Mouse (Mus musculus) neutrophil, adult 5-6 weeks (primary cell): ENCODE data around the gene Trak2. TPM values are rescaled to one million over a fixed set of nuclear protein-coding genes. Genes with fewer than 3 reads are reported as not detected.
"Not testable (repeated sequence)": the region's sequence is repeated elsewhere in the genome, so short reads cannot be mapped to it uniquely, and the experiment has no call there.

Source experiments
- ATAC-seq: fragments of 151-379, 151-347 bp; 2 replicates; pipeline ENCODE4 v1.8.0; 2017; ENCODE audit warnings: mild to moderate bottlenecking, moderate TSS enrichment; ENCODE audit not compliant: insufficient number of reproducible peaks, poor library complexity, low FRiP score, severe bottlenecking; ENCODE audit errors: extremely low read depth
- total RNA-seq: library from RNA; stranded (forward); fragments of 200-1000 nt; gene quantifications from 2 replicates; pipeline ENCODE4 v1.2.3, GENCODE M21; 2017

The Trak2 gene
- total RNA-seq: 61.7 and 72.7 TPM in 2 replicates

DNA sequence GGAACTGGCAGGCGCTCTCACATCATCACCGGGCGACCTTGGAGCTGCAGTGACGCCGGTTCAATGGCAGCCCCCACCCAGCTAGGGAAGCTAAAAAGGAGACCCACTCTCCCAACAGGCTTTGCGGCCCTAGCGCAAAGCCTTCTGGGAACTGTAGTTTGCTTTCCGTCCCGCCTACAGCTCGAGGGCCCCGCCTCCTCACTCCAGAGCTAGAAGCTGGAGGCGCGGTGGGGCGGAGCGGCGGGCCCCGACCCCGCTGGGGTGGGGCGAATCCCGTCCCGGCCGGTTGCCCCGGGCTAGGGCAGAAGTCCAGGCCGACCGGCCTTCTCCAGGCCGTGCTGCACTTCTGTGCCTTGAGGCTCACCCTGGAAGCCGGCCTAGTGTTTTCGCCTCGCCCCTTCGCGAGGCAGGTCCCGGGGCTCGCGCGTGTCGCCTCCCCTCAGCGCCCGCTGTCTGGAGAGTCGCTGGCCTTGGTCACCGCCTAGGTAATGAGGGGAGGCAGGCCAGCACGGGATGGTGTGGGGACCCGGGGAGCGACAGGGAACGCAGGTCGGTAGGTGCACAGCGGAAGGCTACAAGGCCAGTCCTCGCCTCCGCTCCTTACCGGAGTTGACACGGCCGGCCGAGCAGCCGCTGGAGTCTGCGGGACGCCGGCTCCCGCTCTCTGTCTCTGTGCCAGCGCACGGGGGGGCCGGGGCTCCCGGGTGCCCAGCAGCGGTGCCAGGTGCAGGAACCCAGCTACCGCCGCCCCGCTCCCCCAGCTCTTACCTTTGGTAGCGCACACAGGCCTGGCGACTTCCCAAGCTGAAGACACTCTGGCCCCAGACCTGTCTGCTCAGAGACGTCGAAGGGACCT is at the start of gene Trak2, which contains the start of gene Stradb:
Gene Trak2, minus strand, starts transcription at position 65 of the 856 bp plus-strand sequence.
Gene Stradb, plus strand, starts transcription at position 157 of the 856 bp plus-strand sequence.
- ATAC-seq: peak; percentile 99

DNA sequence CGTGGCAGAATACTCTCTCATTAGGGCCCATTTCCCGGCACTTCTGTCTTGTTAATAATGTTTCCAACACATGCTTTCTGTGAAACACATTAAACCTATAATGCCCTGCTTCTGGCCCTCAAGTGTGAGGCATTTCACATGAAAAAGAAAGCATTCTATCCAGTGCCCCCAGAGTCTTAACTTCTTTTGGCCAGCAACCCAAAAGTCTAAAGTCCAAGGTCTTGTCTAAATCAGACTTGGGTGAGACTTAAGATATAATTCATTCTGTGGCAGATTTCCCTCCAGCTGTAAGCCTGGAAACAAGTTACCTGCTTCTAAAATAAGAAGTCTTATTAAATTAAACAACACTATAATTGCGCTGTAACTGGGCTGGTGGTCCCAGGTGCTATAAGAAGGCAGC is 48.3 kb upstream of the Trak2 start:
- ATAC-seq: no peak

DNA sequence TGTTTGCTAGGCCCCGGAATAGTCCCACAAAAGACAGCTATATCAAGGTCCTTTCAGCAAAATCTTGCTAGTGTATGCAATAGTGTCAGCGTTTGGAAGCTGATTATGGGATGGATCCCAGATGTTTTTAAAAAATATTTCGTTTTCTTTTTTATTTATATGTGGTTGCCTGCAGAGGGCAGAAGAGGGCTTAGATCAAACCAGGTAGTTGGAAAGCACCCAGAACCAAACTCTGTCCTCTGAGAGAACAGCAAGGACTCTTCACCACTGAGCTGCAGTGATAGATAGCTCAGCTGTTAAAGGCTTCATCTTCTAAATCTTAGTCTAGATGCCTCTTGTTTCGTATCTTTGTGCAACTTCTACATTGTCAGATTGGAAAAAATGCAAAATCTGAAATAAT is 36.0 kb upstream of the Trak2 start:
- ATAC-seq: no peak

DNA sequence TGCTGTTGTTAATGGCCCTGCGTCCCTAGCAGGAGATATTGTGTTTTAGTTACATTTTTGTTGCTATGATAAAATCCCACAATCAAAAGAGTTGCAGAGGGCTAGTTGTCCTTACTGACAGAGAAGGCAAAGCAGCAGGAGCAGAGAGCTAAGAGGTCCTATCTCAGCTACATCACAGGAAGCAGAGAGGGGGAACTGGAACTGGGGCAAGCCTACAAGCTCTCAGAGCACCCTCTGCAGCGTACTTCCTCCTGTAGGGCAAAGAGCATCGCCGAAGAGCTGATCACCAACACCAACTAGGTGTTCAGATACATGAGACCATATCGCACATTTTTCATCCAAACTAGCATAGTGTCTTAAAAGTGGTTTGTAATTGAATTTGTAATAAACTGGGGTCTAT is 22.1 kb upstream of the Trak2 start:
- peak; percentile 64; the same call in 1 of the 2 replicates for ATAC-seq

DNA sequence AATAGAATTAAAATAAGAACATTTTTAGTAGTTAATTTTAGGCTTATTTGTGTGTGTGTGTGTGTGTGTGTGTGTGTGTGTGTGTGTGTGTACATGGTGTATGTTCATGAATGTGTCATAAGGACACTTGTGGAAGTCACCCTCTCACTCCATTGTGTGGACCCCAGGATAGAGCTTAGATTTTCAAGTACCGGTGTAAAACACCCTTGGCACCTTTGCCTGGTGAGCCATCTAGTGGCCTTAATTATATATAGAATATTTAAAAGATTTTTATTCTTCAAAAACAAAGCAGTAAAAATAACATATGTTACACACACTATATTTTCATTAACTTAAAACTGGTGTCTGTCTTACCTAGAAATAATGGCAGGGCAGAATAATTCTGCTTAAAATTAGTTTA is 20.5 kb upstream of the Trak2 start:
- no peak for ATAC-seq

DNA sequence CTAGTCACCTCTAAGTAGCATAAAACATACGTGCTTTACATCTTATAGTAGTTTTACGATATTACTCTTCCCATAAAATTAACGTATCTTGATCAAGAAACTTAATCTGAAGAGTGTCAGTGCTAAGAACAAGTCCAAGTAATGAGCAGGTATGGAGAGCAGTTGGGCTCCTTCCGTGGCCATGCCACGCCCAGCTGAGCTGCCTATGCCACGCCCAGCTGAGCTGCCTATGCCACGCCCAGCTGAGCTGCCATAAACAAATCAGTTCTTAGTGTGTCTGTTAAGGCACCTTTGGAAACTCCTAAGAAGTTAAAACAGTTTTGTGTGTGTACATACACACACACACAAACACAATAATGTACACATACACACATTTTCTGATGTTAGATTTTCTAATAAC is 19.9 kb upstream of the Trak2 start:
- no peak for ATAC-seq

DNA sequence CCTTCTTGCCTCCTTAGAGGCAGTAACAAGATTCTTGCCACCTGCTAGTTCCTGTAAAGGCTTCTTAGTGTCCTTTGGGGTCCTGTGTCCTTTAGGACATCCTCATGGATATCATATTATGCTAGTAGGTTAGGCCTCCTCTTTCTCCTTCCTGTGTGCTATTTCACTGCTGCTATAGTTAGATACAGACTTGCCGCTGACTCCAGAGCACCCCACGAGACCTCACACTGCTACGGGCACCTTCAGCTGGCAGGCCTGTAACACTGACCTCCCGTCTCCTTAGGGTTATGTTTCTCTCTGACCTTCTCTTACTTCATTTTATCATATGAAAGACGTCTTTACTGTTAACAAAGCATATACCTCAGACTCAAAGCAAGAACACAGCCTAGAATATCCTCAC is 11.4 kb upstream of the Trak2 start:
- no peak for ATAC-seq

DNA sequence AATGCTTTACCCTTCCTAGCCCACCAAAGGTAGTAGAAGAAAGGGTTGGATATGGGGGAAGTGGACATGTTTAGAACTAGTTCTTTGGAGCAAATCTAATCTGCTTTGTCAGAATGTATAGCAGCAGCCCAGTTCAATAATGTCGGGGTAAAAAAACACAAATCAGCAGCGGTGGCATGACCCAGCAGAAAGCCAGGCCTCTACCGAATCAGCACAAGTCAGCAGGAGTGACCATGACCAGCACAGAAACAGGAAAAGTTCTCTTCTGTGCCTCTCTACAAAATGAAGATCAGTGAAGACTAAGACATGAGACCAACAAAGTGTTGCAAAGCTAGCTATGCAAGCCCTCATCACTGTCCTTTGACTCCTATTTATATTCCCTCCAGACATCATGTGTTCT is 9.0 kb upstream of the Trak2 start:
- no peak for ATAC-seq

DNA sequence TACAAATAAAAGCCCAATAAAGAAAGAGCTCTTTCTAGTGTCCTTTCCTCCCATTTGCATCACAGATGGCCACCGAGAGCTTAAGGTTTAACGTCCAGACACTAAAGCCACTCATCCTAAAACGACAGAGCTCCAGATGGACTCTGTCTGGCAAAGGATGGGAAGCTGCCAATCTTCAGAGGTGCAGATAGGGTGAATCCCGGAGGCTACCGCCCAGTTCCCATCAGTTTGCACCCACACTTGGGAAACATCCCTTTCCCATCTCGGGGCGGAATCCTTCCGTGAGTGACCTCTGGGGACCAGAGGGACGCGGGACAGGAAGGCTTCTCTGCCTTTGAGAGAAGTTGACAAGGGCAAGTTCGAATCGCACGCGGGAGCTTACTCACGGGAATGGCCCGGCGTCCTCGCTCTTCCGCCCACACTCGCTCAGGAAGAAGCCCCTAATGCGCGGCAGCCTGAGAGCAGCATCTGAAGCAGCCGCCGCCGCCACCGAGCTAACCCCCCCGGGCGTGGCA is 322 bp downstream of the Trak2 start:
- ATAC-seq: no peak

DNA sequence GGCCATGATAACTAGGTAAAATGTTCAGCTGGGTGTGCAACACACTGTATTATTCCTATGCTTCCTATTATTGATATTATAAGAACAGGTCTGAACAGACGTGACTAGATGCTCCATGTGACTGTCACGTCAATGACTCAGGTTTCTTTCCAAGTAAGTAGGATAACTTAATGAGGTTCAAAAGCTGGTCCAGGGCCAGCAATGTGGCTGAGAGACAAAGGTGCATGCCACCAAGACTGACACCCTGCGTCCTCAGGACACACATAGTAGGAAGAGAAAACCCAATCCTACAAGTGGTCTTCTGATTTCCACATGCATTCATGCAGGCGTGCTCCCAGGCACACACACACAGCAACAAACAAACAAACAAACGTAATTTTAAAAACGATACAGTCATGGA is 2.1 kb downstream of the Trak2 start:
- no peak for ATAC-seq

DNA sequence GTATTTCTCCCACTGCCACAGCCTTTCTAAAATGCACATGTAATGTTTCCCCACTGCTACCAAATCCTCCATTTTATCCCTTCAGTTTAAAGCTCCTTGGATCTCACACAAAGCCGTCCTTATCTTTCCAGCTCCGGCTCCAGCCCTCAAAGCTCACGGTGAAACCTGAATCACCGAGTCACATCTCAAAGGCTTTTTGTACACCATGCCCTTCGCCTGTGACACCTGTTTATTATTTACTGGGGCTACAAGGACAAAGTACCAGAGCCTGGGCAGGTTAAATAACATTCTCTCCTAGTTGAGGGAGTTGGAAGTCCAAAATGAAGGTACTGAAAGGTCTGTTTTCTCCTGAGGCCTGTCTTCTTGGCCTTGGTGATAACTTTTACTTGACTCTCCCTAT is 3.2 kb downstream of the Trak2 start:
- ATAC-seq: no peak

DNA sequence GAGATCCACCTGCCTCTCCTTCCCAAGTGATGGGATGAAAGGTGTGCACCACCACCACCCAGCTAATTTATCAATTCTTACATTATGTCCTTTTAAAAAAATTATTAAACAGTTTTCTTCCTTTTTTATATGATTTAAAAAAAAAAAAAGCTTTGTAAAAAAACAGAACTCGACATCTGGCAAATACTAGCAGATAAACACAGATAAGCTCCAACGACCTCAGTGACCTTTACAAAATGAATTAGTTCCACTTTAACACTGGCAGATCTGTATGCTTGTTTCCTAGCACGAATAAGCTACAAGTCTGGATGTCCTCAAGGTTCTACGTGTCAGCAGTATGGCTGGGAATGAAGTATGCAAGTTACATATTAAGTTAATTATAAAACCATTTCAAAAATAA is 5.7 kb downstream of the Trak2 start:
- no peak for ATAC-seq

DNA sequence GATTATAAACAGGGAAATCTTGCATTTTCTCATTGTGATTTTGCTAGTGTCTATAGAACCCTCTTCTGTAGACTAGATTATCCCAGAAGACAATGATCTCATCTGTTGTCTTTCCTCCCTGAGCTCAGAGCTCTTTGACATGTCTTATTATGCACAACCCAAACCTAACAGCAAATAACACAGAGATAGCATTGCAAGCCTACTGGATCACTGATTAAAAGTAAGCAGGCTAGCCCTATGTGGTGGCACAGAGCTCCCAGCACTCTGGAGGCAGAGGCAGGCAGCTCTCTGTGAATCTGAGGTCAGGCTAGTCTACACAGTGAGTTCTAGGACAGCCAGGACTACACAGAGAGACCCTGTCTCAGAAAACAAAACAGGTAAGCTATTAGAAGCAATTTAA is 10.4 kb downstream of the Trak2 start:
- no peak for ATAC-seq

DNA sequence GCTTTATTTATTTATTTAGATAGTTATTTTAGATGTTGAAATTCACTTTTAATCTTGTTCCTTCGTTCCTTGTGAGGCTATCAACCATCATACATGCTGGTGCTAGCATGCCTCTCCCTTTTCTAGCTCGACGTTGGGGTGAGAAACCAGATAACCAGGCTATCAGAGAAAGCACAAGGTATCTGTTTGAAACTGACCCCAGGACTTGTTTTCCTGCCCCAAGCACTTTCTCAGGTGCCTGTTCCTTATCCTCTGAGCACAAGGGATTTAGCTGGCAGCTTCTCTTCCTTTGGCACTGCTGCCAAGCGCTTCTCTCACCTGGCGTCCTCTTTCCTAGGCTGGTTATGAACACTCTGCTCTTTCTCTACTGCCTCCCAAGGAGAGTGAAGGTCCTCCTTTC is 10.8 kb downstream of the Trak2 start:
- no peak for ATAC-seq

DNA sequence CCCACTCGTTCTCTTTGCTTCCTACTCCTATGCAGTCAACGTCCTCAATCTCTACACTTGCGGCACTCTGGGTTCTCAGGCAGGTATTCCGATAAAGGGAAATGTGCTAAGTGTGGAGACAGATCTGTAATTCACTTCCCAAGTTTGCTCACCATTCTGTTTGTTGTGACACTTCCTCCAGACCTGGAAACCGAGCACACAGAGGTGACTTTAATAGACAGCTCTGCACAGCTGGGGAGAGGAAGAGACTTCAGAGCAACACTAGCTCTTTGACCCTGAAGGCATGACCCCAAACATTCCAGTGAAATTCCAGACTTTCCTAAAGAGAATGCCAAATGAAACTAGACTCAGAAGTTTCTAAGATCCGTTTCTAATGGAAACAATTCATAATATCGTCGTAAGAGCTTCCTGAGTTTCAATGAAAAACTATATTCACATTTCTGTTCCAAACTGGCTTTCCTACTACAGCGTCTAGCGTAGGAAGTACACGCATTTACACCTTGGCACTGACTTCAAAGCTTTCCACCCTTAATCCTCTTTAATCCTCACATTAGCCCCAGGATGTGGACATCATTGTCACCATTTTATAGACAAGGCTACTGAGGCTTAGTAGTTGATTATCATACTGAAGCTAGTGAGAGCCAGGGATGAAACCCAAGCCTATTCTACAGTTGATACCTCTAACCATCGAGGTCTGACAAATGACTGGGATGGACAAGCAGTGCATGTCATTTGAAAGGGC is 11.9 kb downstream of the Trak2 start:
- ATAC-seq: 0 out of 2 replicates have a peak, but pooled peaks have one; percentile 11

DNA sequence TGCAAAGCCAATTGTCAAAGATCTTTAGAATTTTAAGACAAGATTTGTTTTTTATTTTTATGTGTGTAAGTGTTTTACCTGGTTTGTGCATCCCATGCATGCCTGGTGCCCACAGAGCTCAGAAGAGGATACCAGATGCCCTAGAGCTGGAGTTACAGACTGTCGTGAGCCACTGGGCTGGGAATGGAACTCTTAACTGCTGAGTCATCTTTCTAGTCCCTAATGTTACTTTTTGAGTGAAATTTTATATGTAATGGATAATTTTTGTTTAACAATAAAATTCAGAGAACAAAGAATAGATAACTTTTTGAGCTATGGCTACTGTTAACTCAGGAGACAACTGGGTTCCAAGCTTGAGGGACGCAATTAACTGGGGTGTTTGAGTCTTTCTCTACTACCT is 13.5 kb downstream of the Trak2 start:
- ATAC-seq: no peak

DNA sequence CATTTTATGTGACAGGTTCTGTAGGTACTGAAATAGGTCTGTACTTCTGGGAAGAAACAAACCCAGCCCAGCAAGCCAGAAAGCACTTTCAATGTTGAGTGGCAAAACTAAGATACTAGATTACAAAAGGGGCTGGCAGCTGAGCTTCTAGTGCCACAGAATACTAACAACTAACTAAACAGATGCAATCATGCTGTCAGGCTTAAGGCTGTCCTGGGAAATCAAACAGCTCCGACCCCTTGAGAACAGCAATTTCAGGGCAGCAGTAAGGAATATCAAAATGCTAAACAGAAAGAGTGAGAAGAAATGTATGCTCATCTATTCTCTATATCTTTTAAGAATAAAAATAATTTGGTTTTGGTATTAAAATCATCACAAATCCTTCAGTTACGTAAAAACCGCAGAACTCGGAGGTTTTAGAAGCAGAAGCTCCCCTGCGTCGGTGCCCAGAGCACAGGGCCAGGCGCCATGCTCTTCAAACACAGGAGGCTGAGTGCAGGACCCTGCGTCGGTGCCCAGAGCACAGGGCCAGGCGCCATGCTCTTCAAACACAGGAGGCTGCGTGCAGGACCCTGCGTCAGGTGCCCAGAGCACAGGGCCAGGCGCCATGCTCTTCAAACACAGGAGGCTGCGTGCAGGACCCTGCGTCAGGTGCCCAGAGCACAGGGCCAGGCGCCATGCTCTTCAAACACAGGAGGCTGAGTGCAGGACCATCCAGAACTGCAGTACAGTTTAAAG is 14.3 kb downstream of the Trak2 start:
- ATAC-seq: not testable (repeated sequence)

DNA sequence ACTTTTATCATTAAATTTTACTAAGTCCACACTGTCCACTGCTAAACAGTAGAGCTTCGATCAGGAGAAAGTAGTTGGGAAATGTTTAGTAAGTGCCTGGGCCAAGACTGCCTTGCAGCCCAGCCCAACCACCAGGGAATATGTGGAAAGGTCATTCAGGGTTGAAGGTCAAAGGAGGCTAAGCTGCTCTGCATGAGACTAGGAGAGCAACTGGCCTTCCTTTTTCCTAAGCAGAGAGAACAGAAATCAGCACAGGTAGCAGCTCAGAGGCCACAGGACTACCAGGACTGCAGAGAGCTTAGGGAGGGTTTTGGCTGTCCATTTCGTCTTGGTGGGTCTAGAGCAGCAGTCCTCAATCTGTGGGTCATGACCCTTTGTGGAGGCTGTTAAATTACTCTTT is 15.3 kb downstream of the Trak2 start:
- no peak for ATAC-seq

DNA sequence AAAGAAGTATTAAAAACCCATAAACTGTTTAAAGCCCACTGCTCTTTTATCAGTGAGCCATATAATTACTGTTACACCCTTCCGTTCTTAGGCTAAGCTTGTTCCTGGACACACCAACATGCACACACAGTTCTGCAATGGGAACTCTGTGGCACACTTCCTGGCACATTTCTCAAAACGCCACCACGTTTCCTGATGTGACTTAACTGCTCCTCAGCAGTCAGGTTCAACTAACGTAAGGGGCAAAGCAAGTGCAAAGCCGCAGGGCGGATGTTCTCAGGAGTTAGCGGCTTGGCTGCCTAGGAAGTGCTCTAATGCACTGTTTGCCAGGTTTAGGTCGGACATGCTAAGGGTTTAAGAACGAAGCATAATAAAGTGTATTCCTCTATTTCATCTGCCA is 17.0 kb downstream of the Trak2 start:
- ATAC-seq: peak; percentile 52
